Mouse (Mus musculus) retina, postnatal 1 day (tissue): ENCODE results near the gene Enho.

Experiments used
- DNase-seq: peaks from one replicate; pipeline ENCODE4 v3.0.0-alpha.2; 2012

The Enho gene

GRCm38 (mm10) chr4:41662723-41663122 is 22.6 kb upstream of the Enho start:
- no peak for DNase-seq

- DNase-seq, result peak; percentile 85
Observed at GRCm38 (mm10) chr4:41660851-41661430, 20.8 kb upstream of the Enho start.

GRCm38 (mm10) chr4:41659556-41659955 is 19.4 kb upstream of the Enho start:
- no peak for DNase-seq

- DNase-seq, result no peak
Observed at GRCm38 (mm10) chr4:41658566-41659384, 18.7 kb upstream of the Enho start.

GRCm38 (mm10) chr4:41655525-41655924 is 15.4 kb upstream of the Enho start:
- no peak for DNase-seq

GRCm38 (mm10) chr4:41654217-41654616 is 14.1 kb upstream of the Enho start:
- DNase-seq, result peak; percentile 82

GRCm38 (mm10) chr4:41653730-41654129 is 13.6 kb upstream of the Enho start:
- no peak for DNase-seq

GRCm38 (mm10) chr4:41653296-41653695 is 13.2 kb upstream of the Enho start:
- DNase-seq, result peak; percentile 88

- DNase-seq, result no peak
Observed at GRCm38 (mm10) chr4:41648627-41649026, 8.5 kb upstream of the Enho start.

GRCm38 (mm10) chr4:41648157-41648556 is 8.0 kb upstream of the Enho start:
- DNase-seq, result peak; percentile 71

- DNase-seq, result peak; percentile 70
Observed at GRCm38 (mm10) chr4:41645488-41645887, 5.4 kb upstream of the Enho start.

- DNase-seq, result no peak
Observed at GRCm38 (mm10) chr4:41641199-41641822, 1.2 kb upstream of the Enho start.

- DNase-seq, result peak; percentile 47
Observed at GRCm38 (mm10) chr4:41639214-41639841, 796 bp downstream of the Enho start.

- DNase-seq, result no peak
Observed at GRCm38 (mm10) chr4:41638828-41639213, 1.3 kb downstream of the Enho start.

- DNase-seq, result no peak
Observed at GRCm38 (mm10) chr4:41638186-41638731, 1.9 kb downstream of the Enho start.

- DNase-seq, result no peak
Observed at GRCm38 (mm10) chr4:41636882-41637635, 3.1 kb downstream of the Enho start.

- no peak for DNase-seq
Observed at GRCm38 (mm10) chr4:41636366-41636765, 3.8 kb downstream of the Enho start.

- peak; percentile 67 for DNase-seq
Observed at GRCm38 (mm10) chr4:41635906-41636305, 4.2 kb downstream of the Enho start.

- no peak for DNase-seq
Observed at GRCm38 (mm10) chr4:41635224-41635623, 4.9 kb downstream of the Enho start.

- peak; percentile 65 for DNase-seq
Observed at GRCm38 (mm10) chr4:41634631-41635030, 5.5 kb downstream of the Enho start.

GRCm38 (mm10) chr4:41633001-41633400 is 7.1 kb downstream of the Enho start:
- no peak for DNase-seq

GRCm38 (mm10) chr4:41631390-41631789 is 8.7 kb downstream of the Enho start:
- DNase-seq, result peak; percentile 46
